Mouse (Mus musculus): ENCODE results near the gene Gm10718.
"Not testable (repeated sequence)": the region's sequence is repeated elsewhere in the genome, so short reads cannot be mapped to it uniquely, and the experiment has no call there.

- TF ChIP-seq BHLHE40 (IDR thresholded peaks at IDR 0.05; ENCODE audit: low read depth, low read length); EP300 (IDR thresholded peaks at IDR 0.05; ENCODE audit: low read length); NRF1 (IDR thresholded peaks at IDR 0.05; ENCODE audit: low read depth, low read length); POLR2A (IDR thresholded peaks at IDR 0.05; ENCODE audit: low read depth, low read length); RAD21 (IDR thresholded peaks at IDR 0.05; ENCODE audit: low read depth, low read length); JUND (conservative IDR thresholded peaks at IDR 0.05; ENCODE audit: low read depth, low read length); CTCF (conservative IDR thresholded peaks at IDR 0.05 in 1 of 2, IDR thresholded peaks at IDR 0.05 in 1 of 2; ENCODE audit: low read depth in 2 of 2, low read length in 2 of 2); MAX (IDR thresholded peaks at IDR 0.05; ENCODE audit: low read length); SIN3A (IDR thresholded peaks at IDR 0.05; ENCODE audit: low read length); USF1 (IDR thresholded peaks at IDR 0.05; ENCODE audit: low read depth, low read length): not testable (repeated sequence)
These were observed 10.5 kb upstream of the Gm10718 start, which contains the start of gene Gm10721 for GRCm38 (mm10) chr9:3012733-3013279.

Data from CH12.LX (cell line).